Mouse (Mus musculus): Measurements from ENCODE around the gene Il11ra1. TPM values are rescaled to one million over a fixed set of nuclear protein-coding genes. Genes with fewer than 3 reads are reported as not detected.
"Not testable (repeated sequence)": the region's sequence is repeated elsewhere in the genome, so short reads cannot be mapped to it uniquely, and the experiment has no call there.

Il11ra1 gene
- 10 to 100 TPM; 37.0 to 38.0 TPM for total RNA-seq (2021)

DNA sequence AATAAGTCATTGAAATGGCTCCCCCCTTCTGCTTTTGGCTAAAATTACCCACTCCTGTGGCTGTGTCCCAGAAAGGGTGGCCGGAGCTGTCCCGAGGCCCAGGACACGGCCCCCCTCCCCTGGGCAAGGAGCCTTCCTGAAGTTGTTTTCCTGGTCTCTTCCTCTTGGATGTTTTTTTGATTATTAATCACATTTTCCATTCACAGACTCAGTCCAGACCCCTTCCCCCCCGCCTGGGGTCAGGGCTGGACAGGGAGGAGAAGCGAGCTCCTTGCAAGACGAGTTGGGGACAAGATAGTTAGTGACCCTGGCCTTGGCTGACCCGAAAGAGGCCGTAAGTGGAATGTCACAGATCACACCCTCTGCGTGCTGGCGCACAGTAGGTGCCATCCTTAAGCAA, at the start of gene Il11ra1:
Il11ra1 (plus strand) TSS at position 207 of the 400 bp plus-strand sequence.
- DNase-seq = not testable (repeated sequence)

DNA sequence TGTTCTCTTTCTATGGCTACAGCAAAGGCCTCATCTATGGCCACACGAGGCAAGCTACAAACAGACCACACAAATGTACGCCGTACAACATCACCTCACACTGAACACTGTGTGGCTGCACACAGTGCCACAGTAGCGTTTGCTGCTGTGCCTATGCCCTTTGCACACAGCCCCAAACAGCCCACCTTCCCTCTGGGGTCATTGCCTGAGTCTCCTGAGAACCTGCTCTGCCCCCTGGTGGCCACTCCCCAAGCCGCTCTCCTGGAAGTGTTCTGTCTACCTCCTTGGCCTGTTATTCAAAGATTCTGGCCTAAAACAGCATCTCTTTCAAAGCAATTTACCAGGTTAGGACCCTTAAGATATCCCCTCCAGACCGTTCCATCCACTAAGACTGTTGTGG, 46.5 kb upstream of the Il11ra1 start:
- DNase-seq = peak; percentile 54 to 66

DNA sequence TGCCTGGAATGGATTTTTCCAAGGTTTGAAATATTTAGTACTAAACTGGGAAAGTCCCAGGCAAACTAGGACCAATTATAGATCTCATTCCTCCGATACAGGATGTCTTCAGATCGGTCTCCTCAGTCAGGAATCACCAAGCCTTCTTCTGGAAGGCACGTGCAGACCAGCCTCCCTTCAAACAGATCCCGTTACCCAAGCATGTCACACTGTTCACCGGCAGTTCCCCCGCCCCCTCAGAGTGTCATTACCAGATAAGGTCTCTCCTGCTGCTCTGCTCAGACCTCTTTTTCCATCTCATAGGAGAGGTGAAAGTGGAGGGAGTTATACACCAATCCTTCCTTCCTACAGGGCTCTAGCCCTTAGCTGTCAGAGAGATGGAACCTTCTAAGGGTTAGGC, 46.1 kb upstream of the Il11ra1 start:
- no peak for DNase-seq

DNA sequence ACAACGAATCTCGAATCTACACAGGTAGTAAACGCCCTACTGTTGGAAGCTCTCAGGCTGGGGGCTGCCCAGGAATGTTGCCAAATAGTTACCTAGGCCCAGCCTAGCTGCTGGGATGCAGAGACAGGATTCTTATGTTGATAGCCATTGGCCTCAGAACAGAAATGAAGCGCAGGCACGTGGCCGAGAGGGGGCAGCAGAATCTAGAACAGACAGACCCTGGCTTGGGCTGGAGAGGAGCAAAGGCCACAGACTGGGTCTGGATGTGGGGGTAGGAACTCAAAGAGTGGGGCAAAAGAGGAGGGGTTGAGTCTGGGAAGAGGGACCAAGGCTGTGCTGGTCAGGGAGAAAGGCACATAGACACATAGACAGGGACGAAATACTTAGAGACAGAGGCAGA, 45.6 kb upstream of the Il11ra1 start:
- peak in 1 of 2 experiments; percentile 48 for DNase-seq

DNA sequence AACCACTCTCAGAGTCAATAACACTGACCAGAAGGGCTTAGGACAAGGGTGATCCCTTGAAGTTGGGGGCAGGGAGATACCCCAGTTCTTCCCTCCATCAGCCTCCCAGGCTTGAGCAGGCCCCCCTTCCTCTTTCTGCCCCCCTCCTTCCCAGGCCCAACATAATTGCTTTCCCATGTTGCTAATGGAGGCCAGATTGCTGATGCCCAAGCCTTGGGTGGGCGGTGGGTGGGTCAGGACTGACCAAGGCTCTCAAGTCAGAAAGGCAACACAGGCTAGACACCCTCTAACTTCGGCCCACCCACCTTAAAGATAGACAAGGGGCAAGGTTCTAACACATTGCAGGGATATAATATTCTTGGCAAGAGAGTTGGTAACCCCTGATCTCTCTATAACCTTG, 44.3 kb upstream of the Il11ra1 start:
- DNase-seq = no peak

DNA sequence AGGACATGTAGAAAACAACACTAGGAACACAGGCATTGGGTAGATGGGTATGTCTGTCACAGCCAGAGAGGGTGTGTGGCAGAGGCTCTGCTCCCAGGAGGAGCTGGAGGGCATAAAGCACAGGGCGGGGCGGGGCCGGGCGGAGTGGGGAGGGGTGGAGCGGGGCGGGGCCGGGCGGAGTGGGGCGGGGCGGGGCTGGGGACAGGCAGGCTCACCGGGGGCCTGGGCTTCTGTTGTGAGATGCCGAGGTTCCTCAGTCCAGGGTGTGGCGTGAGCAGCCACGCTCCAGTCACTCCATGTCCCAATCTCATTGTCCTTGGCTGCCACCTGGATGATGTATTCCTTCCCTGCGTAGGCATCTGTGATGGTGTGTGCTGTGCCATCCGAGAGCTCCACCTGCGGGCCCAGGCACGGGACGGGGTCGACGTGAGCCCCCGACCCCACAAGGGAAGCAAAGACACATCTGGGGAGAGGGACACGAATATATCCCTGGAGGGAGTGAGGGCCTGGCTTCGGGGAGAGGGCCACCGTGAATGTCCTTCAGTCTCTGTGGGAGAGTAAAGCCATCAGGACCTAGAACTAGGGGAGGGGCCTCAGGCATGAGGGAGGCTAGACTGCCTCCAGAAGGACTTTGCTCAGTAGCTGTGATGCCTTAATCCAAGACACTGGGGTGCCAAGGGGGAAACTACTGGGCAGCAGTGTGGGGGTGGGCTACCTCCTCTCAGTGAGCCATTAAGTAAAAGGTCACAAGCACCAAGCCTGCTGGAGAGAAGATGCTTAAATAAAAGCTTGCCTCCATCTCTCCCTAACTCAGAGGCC, 41.0 kb upstream of the Il11ra1 start:
- DNase-seq = no peak

DNA sequence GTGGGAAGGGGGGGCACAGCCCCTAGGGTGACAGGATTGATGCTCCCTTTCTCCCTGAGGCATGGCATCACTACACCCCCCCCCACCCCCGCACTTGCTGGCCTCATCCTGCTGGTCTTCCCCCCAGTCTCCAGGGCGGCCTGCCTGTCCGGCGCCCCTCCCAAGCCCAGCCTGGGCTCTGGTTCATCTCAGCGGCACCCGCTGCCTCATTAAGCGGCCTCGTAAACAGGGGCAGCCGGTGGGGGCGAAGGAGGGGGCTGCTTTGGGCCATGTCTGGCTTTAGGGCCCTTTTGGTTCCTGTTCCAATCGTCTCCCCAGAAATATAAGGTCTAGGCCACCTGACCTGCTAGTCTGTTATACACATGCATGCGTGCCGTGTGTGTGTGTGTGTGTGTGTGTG, 40.2 kb upstream of the Il11ra1 start:
- no peak for DNase-seq

DNA sequence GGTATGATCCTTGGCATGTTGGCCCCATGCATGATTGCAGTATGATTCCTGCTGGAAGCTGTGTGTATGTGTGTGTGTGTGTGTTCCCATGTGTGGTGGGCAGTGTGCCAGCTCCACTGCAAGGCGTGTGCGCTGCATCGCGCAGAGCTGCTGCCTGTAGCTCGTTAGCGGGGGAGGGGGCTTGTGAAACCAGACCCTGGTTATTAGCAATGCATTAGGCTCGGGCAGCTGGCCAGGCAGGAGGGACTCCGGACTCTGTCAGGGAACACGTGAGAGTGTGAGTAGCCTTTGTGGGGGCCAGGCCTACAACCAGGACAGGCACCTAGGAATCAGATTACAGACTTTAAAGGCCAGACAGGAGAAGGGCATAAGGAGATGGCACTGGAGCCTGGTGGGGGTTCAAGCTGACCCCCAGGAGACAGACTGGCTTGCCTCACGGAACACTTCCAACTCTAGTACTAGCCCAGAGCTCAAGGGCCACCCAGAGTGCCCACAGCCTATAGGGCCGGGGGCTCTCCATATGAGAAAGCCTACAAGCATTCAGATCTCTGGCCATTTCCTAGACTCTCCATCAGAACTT, 38.8 kb upstream of the Il11ra1 start:
- no peak for DNase-seq

DNA sequence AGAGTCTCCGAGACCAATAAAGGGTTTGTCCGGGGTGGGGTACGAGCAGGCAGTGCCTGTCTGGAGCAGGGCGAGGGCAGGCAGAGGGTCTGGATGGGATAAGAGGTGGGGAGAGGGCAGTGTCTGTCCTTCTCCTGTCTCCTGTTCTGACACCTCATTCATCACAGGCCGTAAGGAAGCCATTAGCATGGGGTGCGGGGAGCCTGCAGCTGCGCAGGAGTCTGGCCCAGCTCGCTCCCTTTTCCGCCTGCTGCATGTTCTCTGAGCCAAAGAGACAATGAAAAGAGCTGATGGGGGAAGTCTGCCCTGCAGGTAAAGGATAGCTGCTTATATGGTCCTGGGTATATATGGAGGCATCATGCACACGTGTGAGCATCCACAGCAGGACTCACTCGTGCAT, 37.1 kb upstream of the Il11ra1 start:
- DNase-seq = no peak

DNA sequence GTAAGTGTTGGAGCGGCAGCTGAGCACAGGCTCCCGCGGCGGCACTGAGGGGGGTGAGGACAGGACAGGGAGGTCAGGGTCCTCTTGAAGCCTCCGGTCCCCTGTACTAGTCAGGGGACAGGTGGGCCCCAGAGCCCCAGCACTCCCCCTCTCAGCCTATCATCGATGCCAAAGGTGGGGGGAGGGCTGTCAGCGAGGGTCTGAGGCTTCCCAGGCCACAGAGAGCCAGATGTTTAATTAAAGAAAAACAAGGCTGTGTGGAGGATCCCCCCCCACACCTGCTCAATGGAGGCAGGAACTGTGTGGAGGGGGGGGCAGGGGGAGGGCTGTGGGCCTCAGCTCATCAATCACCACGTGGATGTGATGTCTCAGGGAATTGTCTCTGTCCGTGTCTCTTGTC, 36.2 kb upstream of the Il11ra1 start:
- DNase-seq = no peak

DNA sequence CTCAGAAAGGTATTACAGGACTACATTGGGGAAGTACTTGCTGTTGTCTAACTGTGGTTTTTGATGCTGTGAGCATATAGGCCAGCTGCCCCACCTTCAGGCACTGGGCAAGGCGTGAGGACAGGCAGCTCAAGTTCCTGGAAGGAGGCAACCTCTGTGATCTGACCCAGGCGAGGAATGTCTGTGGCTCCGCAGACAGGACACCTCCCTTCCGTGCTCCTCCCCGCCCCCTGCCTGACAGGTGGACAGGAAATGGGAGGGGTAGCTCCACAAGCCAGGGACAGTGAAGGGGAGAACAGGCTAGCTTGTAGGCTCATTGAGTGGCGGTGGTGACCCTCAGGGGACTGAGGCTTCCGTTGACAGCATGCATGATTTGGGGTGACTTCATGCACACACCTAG, 35.3 kb upstream of the Il11ra1 start:
- no peak for DNase-seq

DNA sequence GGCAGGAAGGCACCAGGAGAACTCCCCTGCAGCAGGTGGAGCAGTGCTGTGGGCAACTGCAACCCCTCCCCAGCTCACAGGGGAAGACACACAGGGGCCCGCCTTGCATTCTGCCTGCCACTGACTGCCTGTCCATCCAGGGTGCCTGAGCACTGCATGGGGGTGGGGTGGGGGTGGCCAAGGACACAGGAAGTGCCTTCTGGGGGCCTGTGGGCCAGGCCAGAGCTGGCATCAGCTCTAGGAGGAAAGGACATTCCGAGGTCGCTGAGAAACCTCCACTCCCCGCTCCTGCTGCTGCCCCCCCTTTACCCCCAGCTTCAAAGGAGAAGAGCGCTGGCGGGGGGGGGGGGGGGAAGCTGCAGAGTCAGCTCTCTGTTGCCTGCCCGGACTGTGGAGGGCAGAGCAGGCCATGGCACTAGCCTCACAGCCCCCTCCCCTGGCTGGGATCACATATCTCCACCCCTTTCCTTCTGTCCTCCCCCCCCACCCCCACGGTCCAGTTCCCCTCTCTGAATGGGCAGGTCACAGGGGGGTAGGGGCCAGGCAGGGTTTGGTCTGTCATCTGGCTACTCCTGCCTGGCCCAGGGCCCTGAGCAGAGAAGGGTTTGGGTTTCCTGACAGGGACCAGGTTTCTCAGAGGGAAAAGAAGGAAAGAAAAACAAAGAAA, 34.6 kb upstream of the Il11ra1 start:
- DNase-seq = no peak

DNA sequence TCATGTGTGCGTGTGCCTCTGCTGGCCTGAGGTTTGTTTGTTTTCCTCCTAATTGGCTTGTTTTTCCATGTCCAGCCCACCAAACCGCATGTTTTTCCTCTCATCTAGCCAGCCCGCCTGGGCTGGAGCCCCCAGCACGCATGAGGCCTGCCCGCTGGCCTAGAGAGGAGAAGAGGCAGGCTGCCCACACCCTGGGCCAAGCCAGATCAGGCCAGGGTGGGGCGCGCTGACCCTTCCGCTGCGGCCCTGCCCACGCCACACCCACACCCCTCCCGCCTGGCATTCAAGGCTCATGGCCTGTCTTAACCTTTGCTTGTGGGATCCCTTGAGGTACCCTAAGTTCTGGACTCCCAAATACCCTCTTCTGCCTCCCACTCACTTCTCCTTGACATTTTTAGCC, 33.1 kb upstream of the Il11ra1 start:
- no peak for DNase-seq

DNA sequence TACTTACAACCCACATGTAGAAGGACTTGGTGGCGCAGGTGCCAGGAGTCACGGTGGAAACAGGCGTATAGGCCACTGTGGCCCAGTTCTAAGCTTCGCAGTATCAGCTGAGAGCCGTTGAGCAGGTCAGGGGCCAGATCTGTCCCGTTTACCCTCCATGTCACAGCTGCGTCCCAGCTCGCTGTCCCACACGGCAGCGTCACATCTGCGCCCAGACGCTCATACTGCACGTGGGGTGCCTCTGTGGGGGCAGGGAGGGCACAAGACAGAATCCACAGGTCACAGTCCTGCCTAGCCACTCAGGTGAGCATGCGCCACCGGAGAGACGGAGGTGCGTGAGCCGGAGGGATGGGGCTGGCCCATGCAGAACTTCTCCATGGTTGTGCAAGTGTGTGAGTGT, 29.0 kb upstream of the Il11ra1 start:
- DNase-seq = no peak

DNA sequence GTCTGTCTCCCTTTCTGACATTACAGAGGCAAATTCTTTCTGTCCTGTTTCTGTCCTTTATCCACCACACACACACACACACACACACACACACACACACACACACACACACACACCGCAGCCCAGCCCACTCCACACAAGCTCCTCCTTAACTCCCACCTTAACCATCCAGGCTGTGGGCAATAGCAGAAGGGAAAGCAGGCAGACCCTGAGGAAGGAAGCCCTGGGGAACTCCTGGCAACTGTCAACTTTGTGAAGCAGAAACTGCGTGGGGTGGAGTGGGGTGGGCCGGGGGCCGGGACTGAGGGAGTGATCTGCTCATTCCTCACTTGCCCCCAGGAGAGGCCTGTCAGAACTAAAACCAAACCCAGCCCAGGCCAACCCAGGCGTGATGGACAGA, 28.3 kb upstream of the Il11ra1 start:
- DNase-seq = no peak

DNA sequence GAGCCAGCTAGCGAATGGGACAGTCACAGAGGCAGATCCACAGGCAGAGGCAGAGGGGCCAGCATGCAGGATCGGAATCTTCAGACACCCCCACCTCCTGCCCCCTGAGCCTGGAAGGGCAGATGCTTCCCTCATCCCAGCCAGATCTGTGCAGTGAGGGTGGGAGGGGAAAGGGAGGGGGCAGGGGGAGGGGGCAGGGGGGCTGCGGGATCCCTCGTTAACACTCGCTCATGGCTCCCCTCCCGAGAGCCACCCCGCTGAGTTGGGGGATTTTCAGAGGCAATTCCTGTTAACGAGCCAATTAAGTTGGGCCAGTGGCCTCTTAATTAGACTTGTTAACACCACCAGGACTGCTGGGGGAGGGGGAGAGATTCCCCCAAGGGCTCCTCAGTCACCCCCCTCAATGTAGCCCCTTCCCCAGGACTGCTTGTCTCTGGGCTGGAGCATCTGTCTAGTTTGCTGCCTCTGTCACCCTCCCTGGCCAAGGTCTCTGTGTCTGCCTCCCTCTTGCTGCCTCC, 27.8 kb upstream of the Il11ra1 start:
- DNase-seq = no peak

DNA sequence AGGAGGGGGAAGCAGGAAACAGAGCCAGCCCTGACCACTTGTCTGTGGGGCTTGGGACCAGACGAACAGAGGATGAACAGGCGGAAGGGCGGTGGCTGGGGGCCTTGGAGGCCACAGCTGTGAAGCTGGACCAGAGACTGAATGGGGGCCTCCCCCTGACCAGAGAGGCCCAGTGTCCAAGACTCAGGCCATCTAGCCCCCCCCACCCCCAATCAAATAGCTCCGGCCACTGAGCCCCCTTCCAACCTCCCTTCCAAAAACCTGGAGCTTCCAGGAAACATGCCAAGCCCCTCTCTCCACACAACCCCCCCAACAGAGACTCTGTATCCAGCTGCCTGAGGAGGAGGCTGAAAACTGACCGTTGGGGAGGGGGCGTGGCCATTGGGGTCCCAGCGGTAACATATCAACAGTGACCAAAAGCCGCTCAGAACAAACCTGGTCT, 27.2 kb upstream of the Il11ra1 start:
- DNase-seq = no peak

DNA sequence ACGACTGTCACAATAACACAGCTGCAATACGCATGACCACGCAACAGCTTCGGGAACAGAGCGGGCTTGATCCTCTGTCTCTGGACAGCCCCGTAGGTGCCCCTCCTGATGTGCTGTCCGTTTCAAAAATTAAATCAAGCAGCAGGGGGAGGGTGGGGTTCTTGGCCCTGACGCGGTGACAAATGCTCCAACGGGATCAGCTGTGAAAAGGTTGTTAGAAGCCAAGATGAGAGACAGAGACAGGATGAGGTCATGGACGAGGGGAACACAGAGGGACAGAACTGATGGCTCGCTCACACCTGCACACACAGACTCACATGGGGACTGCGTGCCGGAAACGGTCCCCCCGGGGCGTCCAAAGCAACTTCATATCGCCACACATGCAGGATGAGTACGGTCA, 26.6 kb upstream of the Il11ra1 start:
- no peak for DNase-seq

DNA sequence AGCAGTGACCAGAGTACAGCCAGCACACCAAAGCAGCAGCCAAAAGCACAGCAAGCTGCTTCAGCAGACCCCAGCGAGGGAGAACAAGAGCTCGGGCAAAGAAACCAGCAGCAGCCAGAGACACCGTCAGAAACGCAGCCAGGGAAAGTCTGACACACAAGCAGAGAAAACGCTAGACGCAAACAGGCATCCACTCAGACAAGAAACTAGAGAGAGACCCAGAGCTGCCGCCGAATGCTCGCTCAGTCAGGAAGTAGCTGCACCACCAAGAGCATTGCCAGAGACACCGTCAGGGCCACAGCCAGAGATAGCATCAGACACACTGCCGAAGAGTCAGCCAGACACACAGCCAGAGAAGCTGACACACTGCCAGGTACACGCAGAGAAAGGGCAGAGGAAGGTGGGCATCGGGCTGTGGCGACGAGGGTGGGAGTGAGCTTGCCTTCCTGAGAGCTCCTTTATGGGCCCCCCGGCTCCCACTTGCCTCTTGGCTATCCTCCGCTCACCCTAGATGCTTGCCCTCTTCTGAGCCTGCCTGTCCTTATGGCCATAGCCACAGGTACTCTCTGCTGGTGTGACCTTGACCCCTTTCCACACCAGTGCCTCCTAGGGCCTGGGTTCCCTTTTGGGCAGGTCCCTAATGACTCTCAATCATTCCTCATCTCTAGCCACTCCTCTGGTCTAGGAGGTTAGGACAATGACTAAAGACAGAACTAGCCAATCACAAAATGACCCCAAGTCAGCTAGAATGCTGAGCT, 23.4 kb upstream of the Il11ra1 start:
- no peak for DNase-seq

DNA sequence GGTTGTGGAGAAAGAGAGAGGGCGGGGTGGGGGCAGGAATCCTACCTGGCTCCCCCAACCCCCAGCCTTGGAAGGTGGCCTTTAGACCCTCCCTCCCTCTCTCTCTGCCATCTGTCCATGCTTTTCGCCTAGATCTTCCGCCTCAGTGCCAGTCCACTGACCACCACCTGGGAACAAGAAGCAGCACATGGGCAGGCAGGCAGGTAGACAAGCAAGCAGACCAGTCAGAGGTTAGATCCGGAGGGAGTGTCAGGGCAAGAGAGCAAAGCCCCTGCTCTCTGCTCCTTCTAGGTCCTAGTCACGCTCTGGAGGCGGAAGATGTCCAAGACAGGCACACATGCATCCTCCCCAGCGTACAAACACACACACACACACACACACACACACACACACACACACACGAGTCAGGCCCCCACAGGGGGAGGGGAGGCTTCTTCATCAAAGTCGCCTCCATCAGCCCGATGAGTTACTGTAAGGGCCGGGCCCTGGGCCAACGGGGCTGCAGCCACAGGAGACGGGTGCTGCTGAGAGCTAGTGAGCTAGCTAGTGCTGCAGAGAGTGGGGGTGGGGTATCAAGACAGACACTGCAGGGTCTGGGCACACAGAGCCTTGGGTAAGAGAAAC, 22.7 kb upstream of the Il11ra1 start:
- DNase-seq = no peak

DNA sequence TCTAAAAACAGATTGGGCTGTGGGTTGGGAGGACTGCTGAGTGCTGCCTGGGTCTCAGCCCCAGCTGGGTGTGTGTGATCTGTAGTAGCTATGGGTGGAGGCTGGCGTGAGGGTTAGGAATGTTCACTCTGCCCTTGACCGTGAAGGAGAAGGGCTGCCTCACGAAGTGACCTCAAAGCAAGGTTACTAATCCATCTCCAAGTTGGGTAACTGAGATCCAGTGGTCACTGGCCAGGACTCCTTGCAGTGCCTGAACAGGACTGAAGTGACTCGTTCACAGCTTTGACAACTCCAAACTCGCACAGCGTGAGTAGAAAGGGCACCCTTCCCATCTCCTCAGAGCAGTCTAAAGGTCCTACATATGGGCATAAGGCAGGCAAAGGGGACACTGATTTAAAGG, 20.9 kb upstream of the Il11ra1 start:
- DNase-seq = no peak

DNA sequence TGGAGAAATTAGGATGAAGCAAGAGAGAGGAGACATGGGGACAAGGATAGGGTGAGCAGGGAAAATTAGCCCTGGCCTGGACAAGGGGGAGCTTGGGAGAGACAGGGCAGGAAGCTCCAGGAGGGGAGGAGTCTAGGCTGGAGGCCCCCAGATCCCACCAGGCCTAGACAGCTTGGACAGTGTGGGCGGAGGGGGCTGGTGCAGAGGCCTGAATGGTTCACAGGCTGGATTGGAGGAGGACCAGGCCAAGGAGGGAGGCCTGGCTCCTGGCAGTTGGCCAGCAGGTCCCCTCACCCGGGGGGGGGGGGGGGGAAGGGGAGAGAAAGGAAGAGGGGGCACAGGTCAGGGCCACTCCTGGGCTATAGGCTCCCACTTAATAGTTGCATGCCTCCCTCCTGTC, 20.5 kb upstream of the Il11ra1 start:
- DNase-seq = no peak

All from layer of hippocampus, postnatal 36 days (tissue).